Mouse (Mus musculus): ENCODE measurements around the gene Pdcd4.

Gene Pdcd4

DNA sequence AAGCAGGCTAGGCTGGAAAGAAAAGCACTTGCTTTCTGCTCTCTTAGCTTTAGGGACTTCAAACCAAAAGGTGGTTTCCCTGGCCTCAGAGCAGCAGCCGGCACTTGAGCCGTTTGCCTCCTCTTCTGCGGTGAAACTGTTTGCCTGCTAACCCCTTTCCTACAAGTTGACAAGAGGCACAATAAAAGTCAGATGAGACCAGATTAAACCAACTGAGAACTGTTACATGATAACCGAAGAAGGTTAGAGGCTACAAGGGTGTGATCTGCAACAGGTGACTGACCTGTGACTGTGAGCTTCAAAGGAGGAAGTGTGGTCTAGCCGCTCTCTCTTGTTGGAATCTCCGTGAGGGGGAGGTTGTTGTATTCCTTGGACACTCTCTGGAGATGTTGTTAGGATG is 20.5 kb upstream of the Pdcd4 start:
- no peak for DNase-seq (ENCODE audit: low spot score)

DNA sequence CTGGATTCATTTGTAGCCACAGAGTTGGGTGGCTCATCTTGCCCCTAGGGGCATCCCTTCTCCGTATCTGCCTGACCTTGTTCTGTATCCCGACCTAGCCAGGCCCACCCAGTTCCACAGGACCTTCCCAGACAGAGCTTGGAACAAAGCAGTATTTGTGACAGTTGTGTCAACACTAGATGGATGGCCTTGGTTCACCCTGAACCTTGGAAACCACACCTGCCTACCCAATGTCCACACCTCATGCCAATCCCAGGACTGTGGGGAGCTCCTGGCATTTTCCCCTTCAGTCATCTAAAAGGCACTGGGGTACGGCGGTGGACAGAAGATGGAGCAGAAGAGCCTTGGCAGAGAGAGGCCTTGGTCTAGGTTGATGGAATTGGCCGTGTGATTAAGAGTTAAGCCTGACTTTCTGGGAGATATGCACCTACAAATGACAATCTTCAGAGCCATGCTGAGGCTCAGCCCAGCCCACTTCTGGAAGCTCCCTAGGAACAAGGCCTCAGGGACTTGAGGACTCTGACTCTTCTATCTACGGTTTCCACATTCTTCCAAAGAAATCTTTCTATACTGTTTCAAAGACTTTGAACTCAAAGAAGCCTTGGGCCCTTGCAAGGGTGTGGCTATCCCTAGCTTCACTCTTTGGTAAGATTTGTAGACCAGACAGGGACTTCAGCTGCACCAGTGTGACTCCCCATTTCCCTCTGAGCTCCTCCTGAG is 18.9 kb upstream of the Pdcd4 start:
- no peak for DNase-seq (ENCODE audit: low spot score)

DNA sequence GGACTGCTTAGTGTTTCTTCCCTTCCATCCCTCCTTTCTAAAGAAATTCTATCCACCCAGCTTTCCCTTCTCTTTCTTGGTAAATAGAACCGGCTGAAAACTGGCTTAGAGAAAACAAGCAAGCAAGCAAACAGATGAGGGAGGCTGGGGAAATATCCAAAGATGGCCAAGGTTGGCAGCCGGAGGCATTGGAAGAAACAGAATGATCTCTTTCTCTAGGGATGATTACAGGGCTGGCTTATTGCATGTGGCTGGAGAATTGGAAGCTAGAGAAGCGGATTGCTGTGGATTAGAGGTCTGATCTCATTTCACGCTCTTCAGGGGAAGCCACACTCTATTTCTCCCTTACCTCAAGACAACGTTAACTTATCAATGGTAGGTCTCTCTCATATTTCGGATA is 16.8 kb upstream of the Pdcd4 start:
- no peak for DNase-seq (ENCODE audit: low spot score)

DNA sequence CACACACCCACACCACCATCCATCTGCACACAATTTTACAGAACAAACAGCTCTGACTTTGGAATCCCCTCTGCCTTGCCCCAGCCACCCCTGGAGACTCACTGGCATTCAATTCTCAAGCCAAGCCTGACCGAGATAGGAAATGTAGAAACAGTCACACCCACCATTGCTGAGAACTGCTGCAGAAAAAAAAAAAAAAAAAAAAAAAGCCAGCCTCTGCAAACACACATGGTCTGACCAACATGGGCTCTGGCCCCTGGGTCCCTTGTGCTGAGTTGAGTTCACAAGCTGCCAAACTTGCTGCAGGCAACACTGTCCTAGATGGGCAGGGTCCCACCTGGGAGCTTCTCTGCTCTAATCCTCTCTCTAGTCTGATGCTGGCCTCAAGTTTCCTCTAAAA is 14.3 kb upstream of the Pdcd4 start:
- DNase-seq (ENCODE audit: low spot score), result no peak

DNA sequence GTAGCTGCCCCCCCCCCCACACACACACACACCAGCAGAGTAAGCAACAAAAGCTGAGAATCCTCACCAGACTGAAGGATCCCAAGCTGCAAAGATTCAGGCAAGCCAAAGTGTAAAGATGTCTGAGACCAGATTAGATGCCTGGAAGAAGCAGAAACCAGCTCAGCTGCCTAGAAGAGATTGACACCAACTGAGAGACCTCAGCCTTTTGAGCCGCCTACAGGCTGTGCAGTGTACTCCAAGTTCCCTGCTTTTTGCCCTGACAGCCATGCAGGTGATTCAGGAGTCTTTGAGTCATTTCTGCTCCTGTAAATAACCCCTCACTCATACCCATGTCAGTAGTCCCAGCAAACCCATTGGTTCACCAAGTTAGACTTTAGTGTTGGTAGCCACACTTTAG is 11.6 kb upstream of the Pdcd4 start:
- DNase-seq (ENCODE audit: low spot score), result no peak

DNA sequence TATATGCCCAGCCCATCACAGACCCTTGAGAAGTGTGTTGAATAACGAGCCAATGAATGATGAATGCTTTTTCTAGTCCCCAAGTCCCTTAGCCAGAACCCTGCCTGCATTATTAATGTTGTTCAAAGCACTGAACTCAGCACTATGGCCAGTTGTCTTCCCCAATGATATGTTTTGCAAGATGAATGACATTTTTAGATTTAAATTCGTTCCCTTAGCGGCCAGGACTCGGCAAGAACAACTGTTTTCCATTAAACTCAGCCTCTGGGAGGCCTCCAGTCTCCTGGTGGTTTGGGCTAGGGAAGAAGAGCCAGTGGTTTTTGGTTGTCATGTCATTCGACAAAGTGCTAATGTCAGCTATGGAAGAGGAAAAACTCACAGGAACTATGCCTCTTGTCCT is 10.2 kb upstream of the Pdcd4 start:
- no peak for DNase-seq (ENCODE audit: low spot score)

DNA sequence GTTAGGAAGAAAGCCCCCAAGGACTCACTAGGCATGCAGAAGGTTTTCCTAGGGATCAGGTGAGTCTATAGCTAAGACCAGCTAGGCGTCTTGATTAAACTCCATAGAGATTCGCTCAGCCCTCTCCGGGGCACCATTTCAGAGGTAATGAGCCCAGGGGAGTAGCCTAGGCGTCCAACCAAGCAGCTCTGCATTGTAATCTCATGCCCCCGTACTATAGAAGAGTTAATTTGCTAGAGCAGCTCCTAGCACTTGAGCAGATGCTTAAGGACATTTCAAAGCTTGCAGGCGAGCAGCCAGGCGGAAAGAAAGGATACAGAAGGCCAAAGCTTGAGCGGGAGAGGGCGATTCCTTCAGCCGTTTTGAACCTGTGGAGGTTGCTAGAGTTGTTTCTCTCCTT is 6.6 kb upstream of the Pdcd4 start:
- DNase-seq (ENCODE audit: low spot score), result peak; percentile 17

DNA sequence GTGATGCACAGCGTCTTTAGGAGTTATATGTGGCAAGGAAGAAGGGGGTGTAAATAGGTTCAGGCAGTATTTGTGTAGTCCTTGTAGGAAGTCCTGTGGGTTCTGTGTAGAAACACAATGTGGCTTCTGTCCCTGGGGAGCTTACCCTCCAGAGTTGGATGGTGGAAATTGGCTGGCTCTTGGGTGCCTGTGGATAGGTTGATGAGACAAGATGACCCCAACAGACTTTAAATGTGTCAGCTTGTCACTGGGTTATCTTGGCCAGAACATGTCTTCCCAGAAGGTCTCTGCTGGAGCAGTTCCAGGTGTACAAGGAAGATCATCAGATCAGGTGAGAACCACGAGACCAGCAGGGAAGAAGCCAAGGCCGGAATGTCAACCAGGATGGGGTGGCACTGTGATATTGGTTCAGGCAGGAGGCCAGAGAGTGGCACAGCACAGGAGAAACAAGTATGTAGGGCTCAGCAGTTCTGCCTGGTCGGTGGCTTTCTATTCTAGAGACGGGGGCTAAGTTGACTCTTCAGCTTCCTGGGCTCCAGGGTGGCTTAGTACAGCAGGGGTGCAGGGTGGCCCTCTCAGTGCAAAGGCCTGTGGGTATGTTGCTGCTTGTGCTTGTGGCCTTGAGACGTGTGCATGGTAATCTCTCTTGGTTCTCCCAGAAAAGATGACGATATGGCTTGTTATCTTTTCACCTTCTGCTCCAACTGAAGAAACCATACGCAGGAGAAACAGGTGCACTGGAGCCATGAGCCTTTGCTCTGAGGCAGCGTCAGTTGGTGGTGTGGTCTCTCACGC is 5.3 kb upstream of the Pdcd4 start:
- DNase-seq (ENCODE audit: low spot score), result no peak

DNA sequence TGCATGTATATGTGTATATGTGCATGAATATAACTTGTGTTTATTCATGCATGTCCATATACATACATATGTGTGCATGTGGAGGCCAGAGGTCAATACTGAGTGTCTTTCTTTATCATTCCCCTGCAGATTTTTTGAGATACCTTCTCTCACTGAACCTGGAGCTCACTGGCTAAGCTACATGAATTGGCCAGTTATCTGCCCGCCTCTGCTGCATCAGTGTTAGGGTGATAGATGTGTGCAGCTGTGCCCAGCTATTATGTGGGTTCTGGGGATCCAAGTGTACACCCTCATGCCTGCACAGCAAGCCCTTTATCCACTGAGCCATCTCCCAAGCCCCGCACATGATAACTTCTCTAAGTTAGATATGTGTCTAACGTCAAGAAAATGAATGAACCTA is 4.2 kb upstream of the Pdcd4 start:
- DNase-seq (ENCODE audit: low spot score), result no peak

DNA sequence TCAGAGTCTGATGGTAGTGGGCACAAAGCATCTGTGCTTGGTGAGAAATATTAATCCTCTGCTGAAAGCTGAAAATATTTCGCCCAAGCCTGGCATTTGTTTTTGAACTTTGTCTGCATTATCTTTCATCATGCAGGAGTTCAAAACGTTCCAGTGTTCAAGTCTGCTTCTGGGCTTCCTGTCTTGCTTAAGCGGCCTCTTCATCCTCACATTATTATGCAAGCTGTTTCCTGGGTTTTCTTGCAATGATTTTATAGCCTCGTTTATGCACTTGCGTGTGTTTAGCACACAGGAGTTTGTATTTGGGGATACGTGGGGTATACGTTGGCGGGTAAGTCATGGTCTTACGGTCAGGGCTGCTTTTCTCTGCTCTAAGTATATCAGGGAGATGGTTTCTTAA is 3.7 kb upstream of the Pdcd4 start:
- no peak for DNase-seq (ENCODE audit: low spot score)

DNA sequence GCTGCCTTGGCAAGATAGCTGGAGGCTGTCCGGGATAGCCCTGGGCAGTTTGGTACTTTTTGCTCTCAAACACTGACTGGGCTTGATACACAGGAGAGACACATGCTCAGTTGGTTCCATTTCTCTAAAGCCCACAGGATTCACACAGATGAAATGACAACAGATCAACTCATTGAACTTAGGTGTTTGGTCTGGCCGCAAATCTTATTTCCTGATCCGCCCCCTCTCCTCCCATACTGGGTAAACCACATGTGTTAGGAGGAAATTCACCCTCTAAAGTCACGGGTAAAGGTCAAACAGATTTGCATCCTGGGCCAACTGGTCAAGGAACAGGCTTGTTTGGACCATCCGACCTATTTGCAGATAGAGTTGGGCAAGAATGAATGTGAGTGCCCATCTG is 2.5 kb upstream of the Pdcd4 start:
- no peak for DNase-seq (ENCODE audit: low spot score)

DNA sequence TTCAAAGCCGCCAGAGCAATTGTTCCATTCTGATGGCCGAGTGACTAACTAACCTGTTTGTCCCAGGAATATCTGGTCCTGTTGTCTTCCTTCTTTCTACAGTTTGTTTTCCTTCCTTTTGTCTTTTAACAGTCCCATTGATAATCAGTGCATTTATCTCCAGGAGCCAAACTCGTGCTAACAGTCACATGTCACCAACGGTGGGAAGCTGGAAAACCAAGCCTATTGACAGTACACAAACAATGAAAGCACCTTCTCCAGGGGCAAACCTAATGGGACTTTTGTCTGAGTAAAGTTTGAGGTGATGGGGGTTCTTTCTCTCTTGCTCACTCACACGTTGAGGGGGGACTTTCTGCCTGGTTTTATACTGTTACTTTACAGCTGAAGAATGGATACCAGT is 1.8 kb upstream of the Pdcd4 start:
- DNase-seq (ENCODE audit: low spot score), result no peak

DNA sequence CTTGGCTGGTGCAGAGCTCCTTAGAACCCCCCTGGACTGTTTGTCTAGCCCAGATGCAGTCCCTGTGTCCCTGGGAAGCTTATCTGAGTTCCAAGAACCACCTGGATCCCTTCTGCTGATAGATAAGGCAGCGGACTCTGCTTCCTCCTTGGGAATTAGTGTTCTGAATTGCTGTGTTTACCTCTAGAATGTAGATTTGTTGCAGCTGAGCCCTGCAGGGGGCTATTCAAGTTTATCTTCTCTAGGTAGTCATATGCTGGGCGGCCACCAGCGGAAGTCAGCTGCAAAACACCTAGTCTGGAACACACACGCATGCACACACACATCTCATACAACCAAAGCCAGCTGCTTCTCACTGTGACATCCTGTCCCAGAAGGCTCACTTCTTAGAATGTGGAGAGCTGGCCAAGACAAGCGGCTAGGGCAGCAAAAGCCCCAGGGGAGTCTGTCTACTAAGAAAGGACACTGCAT is 1.2 kb upstream of the Pdcd4 start:
- no peak for DNase-seq (ENCODE audit: low spot score)

DNA sequence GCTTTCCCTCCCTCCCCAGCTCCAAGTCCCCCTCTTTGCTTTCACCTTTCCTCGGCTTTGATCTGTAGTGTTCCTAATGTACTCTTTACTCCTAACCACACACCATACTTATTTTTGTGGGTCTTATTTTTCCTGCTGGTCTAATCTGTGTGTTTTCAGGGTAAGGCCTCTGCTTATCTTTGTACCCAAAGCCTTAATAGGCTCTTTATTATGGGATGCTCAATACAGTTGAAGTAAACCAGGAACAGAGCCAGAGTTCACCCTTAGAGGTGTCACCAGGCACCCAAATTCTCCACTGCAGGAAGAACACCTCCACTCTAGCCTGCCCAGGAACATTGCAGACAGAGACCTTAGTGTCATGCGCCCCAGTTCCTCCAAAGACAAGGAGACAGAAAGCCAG is 462 bp upstream of the Pdcd4 start:
- DNase-seq (ENCODE audit: low spot score), result no peak

DNA sequence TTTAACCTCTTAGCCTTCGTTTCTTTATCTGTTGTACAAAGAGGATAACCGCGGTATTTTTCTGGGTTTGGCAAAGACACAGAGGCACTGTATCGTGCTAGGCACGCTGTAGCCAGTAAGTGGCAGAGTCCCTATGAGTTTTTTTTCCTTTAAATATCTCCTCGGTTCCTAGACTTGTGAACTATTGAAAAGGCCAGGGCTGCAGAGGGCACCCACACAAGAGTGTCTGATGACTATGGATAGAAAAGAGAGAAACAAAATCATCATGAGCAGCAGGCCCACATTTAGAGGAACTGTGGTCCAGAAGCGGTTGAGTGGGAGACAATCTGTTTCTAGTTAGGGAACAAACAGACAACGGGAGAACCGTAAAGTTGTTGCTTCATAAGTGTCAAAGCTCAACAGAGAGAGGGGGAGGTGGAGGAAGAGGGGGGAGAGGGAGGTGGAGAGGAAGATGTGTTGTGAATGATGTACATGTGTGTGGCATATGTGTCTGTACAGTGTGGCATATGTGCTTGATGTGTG is 868 bp downstream of the Pdcd4 start:
- DNase-seq (ENCODE audit: low spot score), result no peak

DNA sequence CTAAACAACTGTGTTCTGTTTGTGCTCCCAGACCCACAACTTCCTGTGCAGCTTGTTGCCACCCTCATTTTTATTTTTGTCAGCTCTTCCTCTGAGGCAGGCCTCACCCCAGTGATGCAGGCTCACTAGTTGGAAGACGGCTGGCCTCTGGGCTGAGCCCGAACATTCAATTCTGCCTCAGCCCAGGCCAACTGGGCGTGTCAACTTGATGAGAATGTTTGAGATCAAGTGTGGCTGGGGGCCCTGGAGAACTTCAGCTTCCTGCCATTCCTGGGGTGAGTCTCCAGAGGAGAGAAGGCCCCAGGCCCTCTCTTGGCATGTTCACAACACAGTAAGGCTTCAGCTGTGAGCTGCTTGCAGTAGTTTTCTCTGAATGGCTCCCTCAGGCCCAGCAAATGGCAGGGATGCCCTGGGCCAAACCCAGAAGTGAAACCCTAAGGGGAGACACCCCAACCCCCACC is 1.7 kb downstream of the Pdcd4 start:
- DNase-seq (ENCODE audit: low spot score), result no peak

DNA sequence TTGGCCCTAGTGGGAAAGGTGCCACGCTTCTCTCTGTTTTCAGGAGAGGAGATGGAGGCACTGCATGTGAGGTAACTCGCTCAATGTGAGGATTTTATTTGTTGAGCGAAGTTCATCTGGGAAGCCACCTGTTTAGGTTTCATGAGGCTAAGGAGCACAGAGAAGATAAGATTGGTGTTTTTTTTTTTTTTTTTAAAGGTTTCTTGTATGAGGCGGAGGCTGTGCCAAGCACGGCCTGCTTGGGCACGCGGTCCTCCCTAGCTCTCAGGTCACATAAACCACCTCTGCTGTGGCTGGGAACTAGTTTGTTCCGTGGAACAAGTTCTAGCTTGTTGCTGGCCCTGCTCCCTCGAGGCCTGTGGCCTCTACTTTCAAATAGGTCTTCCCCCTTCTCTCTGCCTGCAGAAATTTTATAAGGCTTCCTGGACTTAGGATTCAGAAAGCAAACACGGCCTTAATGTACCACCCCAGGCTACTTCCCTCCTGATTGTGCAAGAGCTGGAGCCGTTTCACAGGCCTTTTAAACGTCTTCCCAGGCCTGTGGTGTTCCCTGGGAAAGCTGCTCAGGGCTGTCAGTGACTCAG is 2.6 kb downstream of the Pdcd4 start:
- DNase-seq (ENCODE audit: low spot score), result no peak

DNA sequence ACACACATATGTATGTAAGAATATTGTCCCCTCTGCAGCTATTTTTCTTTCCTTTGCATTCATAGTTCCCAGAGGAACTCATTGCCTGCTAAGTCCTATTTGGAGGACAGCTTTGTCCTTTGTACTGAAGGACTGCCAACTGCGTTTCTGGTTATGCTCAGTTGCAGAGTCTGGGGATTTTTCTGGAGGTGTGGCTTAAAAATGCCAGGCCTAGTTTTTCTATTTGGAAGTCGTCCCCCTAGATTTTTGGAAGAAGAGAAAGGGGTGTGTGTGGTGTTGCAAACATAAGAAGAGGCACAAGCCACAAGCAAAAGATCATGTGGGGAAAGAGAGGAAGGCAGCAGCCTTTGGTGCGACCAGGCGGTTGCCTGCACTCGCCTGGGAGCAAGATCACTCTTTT is 6.0 kb downstream of the Pdcd4 start:
- DNase-seq (ENCODE audit: low spot score), result no peak

DNA sequence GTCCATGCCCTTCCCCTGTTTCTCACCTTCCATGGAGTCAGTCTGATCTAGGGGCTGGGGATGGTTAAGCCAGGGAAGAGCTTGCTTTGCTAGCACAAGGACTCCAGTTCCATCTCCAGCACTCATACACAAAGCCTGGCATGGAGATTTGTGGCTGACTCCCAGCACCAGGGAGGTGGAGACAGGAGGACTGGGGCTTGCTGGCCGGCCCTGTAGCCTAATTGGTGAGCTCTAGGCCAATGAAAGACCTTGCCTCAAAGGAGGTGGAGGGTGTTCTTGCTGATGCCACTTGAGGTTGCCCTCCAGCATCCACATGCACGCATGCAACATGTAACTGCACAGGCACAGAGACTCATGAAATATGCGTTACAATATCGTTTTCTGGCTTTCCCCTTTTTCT is 6.5 kb downstream of the Pdcd4 start:
- no peak for DNase-seq (ENCODE audit: low spot score)

DNA sequence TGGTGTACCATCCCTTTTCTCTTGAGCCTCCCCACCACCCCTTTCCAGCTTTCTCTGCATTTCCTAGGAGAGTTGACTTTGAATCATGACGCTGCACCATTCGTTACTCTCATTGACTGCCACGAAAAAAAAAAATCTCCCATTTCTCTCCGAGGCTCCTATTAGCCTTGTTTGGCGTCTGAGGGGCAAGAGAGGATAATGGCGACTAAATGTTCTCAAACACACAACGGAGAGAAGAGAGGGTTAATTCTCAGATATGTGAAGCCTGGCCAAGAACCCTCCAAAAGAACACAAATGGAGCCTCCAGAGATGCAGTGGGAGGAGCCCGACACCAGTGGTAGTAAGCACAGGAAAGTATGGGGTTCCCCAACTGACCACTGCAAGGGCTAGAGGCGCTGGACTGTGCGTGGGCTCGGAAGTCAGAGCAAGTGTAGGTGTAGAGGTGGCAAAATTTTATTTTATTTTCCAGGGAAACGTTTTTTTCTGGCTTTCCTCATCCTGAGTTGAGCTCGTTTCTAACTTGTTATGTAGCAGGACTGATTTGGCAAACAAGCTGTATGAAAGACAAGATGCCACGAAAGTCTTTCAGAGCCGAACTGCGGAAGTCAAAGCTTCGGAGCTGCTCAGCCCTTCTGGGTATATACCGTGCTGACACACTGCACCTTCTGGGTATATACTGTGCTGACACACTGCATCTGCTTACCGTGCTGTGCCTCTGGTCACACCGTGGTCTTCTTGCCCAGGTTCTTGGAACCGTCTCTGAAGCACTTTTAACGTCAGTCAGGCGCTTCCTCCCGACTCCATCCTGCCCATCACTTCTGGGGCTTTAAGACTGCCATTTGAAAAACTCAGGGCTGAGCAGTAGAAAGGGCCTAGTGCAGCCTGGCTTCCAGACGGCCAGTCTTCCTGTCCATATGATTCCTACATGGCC is 7.2 kb downstream of the Pdcd4 start:
- DNase-seq (ENCODE audit: low spot score), result no peak

DNA sequence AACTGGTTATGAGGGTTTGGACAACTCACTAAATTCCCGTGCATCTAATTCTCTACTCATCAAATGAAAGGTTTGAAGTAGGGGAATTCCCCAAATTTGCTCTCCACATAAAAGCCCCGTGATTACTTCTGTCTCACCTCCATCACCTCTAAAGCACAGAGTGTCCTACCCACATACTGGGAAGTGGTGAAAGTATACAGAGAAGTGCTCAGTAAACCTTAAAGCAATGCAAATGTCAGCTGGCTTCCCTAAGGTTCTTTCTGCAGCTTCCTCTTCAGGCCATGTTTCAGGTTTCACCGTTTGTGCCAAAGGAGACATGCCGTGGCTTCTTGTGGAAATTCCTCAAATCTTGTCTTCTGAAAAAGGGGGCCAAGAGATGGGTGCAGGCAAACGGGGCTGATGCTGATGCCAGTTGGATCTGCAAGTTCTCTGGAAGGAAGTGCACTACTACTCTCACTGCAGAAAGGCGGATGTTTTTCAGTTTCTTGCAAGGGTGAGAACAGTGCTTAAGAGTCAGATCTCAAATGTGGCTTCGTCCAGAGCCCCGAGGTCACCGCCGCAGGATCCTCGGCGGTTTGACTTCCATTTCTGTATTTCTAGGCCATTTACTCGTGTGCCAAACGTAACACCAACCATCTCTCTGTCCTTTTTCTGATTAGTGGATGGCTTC is 8.0 kb downstream of the Pdcd4 start:
- no peak for DNase-seq (ENCODE audit: low spot score)
